Mouse (Mus musculus) gastrocnemius, adult 8-10 months (tissue): ENCODE measurements at regions not wholly inside any gene's neighbourhood (a gene's known extent, or its start where the extent isn't known, plus 50 kb on each side); places are given as distances from the start of the nearest gene placed in this dataset.

ENCODE experiments used
- DNase-seq, 2 experiments: peaks; one replicate each; pipeline ENCODE4 v3.0.0; 2022; ENCODE audit warnings: low spot score in 2 of 2

DNA sequence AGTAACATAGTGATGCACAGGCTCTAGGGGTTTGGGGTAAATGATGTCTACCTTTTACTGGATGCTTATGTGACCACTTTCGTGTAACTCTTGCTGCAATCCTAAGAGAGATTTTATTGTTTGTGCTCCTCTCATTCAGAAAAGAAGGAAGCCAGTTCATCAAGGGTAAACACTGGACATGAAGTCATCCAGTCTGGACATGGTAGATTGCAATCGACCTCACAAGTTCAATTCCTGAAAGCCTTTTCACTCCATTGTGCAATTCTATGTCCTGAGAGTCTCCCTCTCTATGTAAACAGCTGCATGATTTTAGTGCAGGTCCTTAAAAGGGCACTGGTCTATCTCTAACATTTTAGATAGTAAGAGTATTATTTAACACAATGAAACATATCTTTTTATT lies 73.5 kb upstream of the Gm16223 start:
- no peak for DNase-seq

DNA sequence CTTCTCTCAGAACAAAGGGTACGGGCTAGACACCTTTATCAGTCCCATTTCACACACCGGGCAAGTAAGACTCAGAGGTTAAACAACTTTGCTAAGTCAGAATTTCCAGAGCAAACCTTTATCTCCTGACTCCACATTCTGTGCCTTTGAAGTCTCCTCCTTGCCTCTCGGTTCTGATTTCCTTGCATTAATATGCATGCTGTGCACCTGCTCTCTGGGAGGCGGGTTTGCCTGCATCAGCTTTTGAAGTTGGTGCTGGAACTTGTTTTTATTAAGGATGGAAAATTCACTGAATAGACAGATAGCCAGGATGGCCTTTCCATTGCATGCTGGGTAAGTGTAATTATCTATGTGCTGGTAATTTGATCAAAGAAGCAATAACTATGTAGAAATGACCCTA lies 84.2 kb upstream of the Gm16223 start:
- no peak for DNase-seq

- no peak for DNase-seq
Observed at GRCm38 (mm10) chr5:41975535-41975934, 92.2 kb upstream of the Gm16223 start.

DNA sequence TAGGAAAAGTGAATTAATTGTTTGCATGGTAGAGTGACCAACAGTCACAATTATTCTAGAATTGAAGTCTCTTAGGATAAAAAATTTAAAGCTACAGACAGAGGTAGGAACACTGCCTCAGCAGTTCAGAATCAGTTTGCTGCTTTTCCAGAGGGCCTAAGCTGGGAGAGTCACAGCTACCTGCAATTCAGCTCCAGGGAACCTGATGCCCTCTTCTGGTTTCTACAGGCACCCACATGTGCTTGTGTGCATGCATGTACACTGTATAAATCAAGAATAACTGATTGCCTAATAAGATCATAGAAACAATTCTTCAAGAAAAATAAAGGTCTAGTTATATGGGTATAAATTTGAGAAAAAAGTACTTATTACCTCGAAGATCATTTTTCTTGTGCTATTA lies 96.6 kb upstream of the Gm16223 start:
- no peak for DNase-seq

DNA sequence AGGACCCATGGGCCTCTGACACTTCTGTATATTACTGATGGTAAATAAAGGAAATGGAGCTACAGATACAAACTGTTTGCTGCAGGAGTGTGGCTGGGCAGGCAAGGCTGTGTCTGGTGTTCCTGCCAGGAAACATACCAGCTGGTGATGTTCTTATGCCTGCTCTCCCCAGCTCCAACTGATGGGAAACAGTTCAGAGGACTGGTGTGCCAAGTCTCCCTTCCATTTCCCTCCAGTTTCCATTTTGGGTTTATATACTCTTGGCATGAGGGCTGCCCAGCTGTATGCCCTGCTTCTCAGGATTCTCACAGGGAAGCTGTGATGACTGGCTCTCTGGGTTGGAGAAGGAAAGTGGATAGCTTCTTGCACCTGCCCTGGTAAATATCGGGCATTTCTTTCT lies 100.8 kb upstream of the Gm16223 start:
- DNase-seq: no peak

- DNase-seq: peak in 1 of 2 experiments; percentile 8
Observed at GRCm38 (mm10) chr5:41947114-41947640, 103.1 kb upstream of the Bod1l start.

DNA sequence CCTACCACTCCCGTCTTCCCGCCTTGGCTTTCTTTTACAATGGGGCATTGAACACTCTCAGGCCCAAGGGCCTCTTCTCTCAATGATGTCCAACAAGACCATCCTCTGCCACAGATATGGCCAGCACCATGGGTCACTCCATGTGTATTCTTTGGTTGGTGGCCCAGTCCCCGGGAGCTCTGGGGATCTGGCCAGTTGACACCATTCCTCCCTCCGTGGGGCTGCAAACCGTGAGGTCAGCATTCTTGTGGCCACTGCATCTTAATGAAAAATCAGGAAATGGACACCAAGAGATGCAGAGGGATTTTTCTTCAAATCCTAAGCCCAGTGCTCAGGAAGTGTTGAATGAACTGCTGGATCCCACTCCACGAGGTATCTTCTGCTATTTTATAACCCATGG lies 99.3 kb upstream of the Bod1l start:
- DNase-seq: no peak

DNA sequence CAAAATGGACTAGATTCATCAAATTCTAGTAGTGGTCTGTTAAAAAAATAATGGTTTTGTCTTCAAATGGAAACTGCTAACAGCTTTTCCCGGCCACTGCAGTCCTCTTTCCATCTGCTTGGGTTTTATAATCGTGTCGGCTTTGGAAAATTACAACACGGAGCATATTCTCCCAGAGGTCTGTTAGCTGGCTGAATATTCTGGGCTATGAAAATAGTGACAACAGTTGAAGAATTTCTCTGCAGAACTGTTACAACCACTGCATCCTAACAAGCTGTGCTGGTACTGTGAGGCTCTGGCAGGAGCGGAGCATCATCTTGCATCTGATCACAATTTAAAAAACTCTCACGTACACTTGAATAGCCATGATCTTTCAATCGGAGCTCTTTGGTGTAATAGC lies 98.0 kb upstream of the Bod1l start:
- no peak for DNase-seq

GRCm38 (mm10) chr5:41941216-41941615 lies 97.1 kb upstream of the Bod1l start:
- DNase-seq: no peak

GRCm38 (mm10) chr5:41939736-41940135 lies 95.6 kb upstream of the Bod1l start:
- no peak for DNase-seq

GRCm38 (mm10) chr5:41910053-41910452 lies 65.9 kb upstream of the Bod1l start:
- DNase-seq: no peak

GRCm38 (mm10) chr5:41907749-41908148 lies 63.6 kb upstream of the Bod1l start:
- no peak for DNase-seq

GRCm38 (mm10) chr5:41904512-41904911 lies 60.4 kb upstream of the Bod1l start:
- DNase-seq: no peak

- no peak for DNase-seq
Observed at GRCm38 (mm10) chr5:41899237-41899636, 55.1 kb upstream of the Bod1l start.

DNA sequence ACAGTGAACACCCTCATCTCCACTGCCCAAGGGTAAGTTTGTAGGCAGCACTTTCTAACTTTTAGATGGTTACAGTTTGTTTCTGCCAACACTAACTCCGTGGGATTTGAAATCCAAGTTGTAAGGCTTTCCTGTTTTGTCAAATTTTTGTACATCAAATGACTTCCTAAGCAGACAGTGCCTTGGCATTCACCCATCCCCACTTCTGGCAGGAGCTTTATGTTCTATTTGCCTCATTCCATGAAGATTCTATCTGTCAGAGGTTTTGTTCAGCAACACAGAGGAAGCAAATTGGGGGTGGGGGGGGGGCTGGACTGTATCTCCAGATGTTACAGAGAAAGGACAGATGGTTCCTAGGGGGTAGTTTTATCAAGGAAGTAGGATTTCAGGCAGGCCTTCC lies 54.6 kb upstream of the Bod1l start:
- DNase-seq: no peak
